Mouse (Mus musculus) urinary bladder, postnatal 10 days (tissue): Measurements from ENCODE around the gene Fam168a.
"Not testable (repeated sequence)": the region's sequence is repeated elsewhere in the genome, so short reads cannot be mapped to it uniquely, and the experiment has no call there.

ENCODE experiments used
- DNase-seq: peaks from one replicate; pipeline ENCODE4 v3.0.0; 2022; ENCODE audit warnings: low spot score

Fam168a gene

DNA sequence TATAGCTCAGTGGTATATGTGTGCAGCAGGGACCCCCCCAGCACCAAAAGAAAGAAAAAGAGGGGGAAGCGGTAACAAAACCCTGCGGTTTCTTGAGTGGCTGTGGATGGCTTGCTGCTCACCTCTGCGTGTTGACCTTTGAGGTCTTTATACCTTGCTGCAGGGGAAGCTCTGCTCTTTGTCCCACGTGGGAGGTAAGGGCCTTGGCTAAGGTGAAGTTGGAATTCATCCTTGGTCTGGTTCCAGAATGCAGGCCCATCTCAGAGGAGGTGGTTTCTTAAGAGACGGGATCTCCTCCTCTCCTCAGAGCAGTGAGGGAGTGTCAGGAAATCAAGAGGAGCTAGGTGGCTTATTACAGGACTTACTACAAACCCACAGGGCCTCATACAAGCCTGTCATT is 135.7 kb downstream of the Fam168a start:
- DNase-seq, result no peak

DNA sequence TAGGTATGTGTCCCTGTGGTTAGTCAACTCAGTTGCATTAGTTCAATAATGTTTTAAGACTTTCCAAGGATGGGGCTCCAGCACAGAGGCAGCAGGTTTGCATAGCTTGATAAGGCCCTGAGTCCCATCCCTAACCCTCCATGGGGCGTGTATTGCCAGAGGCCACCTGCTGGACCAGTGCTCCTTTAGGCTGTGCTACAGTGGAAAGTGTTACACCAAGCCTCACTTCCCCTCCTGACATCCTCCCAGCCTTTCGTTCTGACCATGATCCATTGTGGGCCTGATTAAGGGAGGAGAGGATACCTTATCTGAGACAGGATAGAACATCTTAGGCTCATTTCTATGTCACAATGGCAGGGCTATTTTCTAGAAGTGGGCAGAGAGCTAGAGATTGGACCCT is 137.4 kb downstream of the Fam168a start:
- DNase-seq, result no peak

DNA sequence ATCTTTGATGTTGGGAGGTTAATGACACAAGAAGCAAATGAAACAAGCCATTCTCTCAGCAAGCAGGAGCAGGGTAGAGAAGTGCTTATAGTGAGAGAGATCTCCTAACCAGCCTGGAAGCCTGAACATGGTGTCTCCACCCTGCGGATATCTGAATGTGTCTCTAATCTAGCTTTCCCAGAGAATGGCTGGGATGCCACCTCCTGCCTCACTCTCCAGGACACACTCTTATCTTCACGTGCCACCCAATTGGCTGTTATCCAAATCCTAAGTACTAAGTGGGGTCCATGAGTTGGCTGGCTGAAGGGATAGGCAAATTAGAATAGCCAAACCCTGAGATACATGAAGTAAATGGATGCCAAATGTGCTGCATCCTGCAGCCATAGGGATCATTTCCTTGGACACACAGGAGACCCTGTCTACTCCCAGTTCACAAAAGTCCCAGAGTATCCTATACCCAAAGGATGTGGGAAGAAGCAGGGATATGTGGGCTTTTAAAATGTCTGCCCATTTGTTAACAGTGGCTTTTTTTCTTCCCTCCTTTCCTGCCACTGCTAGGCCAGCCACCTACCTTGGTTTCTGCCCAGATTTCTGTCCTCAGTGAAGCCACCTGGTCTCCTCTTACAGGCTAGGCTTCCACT is 138.1 kb downstream of the Fam168a start:
- no peak for DNase-seq

DNA sequence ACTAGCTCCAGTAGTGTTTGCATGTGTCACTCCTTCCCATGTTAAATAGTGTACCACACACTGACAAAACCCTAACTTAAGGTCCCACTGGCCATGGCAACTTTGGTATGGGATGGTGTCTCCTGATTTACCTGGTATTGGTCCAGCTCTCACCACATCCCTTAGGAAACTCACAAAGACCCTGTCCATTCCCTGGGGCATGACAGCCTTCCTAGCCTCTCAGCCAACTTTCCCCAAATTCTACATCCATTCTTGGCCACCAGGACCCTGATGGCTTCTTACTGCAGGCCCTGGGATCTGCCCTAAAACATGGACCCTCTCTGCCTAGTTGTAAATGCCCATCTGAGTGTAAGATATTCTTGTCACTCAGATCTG is 138.6 kb downstream of the Fam168a start:
- no peak for DNase-seq

DNA sequence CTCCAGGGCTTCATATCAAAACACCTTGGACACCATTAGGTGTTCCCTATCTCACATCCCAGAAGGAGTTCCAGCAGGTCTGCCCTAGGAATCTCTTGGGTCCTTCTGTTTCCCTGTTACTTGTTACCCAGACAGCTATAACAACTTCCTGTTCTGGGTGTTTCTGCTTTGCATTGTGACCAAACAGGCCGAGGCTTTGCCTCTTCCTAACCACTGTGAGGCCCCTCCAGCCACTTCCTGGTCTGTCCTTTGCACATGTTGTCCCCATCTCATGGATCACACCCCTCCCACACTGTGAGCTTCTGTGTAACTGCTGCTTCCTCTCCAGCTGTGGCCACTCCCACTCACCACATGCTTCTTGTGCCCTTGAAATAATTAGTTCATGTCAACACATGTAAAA is 139.0 kb downstream of the Fam168a start:
- DNase-seq, result no peak

DNA sequence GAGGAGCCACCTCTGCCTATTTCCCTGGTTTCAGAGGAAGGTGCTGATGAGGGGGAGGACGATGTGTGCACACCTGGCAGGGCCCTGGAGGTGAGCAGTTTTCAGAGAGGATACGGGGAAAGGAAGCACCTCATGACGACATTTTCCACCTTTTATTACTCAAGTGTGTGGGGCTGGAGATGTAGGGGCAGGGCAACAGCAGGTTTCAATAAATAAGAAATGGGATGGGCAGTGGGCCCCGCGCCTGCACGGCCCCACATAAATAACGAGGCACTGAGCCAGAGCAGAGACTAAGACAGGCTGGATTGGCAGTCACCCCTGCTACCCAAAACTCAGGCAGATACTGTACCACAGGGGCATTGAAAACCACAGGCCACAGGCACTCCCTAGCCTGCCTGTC is 139.6 kb downstream of the Fam168a start:
- not testable (repeated sequence) for DNase-seq

DNA sequence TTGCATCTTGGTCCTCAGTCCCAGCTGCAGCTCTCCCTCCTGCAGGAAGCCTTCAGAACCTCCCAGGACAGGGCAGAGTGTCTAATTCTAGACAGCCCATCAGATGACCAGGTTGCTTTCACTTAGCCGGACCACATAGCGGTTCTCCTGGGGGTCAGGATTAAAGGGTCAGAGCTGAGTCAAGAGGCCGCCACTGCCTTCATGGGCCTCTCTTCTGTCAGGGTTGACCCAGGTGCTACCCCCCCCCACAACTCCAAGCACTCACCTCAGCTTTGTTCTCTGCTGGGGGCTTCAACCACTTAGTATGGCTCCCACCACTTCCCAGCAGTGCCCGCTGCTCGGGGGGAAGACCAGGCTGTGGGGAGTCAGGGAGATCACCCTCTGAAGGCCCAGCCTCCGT is 140.7 kb downstream of the Fam168a start:
- DNase-seq, result no peak

DNA sequence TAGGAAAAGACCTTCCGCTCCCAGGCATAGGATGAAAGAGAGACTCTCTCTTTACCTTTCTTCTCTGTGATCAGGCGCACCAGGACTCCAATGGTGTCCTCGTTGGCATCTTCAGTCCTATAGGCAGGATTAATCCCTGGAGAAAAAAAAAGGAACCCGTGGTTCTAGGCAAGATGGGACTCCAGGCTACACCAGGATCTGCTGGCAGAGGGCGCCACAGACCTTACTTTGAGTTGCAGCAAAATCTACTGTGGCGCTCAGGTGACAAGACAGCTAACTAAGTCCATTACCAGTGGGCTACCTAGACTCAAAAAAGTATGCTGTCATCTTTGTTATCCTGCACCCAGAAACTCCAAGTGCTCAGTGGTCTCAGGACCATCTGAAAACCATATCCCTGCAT is 142.3 kb downstream of the Fam168a start:
- DNase-seq, result no peak

DNA sequence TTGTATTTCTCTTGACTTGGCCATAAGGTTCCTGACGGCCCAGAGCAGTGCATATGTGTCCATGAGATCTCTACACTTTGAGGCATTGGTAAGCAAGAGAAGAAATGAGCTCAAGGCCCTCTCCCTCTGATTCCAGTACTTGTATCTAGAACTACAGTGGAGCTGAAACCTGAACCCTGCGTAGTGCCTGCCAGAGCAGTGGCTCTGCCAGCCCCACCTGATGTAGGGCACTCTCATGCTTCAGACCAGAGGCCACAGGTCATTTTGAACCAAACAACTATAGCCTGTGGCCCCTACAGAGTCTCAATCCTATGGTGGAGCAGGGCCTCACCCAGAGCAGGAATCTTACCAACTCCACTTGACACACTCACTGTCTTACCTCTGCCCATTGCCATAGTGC is 143.1 kb downstream of the Fam168a start:
- no peak for DNase-seq

DNA sequence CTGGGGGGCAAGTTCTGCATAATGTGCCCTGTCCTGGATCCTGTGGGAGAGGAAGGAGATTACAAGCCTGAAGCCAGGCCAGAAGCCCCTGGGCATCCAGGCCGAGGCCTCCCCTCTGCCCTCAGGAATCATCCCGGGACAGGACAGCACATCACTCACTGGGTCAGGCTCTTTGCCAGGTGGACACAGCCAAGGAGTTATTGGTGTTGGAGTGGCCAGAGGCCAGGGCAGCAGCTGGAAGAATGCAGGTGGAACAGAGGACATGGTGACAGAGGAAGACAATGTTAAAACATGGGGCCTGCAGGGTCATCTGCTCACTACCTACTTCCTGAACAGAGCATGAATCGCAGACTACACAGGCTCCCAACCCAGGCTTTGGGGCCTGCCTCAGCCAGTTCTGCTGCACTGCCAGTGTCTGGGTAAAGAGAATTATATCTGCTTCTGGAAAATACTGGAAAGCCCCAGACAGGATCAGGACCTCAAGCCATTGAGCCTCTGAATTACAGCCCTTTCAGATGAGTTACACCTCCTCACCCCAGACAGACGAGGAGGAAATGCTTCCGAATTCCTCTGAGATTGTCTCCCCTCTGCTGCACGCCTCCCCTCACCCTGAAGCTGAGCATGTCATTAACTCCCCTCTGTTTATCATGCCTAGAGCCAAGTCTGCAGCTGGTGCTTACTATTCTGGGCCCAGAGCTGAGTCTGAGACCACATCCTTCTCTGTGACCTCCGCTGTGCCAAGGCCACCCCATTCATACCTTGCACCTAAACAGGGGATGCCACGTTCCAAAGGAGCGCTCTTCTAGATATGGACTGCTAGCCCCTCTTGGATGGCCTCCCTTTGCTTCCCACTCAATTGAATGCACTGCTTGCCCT is 145.3 kb downstream of the Fam168a start:
- no peak for DNase-seq

DNA sequence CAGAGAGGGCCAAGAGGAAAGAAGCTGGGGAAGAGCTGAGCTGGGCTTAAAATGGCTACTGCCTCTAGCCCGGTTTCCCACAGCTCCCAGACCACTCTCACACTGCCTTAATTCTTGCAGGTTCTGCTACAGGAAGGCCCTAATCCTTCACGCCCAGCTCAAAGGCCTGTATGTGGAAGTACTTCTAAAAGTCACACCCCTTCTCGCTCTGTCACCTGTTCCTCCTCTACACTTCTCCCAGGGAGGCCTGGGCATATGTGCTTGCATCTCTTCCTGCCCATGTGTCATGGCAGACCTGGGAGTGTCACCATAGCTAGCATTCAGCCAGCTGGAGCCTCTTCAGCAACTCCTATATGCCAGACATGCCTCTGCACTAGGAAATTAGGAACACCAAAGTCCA is 147.0 kb downstream of the Fam168a start:
- no peak for DNase-seq

DNA sequence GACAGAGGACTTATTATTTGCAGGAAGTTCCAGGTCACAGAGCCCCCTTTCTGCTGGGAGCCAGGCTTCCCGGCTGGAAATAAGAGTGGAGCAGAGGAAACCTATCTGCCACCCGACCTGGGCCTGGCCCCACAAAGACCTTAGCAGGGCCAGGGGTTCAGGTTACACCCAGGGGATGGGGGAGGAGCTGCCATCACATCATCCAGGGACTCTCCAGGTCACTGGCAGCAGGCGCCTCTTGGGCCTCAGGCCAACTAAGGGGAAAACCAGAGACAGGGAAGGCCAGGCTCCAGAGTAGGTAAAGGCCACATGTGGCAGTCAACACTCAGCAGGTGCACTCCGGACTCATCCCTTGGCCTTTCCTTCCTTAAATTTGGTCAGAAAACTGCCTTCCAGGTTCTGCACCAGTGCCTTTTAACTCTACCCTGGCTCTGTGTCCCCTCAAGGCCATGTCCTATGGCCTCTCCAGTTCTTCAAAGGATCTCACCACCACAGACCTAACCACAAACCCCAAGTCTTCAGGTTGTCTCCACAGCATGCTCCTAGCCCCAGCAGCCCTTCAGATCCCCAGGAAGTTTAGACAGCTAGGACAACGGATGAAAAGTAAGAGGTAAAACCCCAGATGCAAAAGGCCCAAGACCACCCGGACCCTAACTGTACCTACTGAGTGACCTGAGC is 147.8 kb downstream of the Fam168a start:
- no peak for DNase-seq

DNA sequence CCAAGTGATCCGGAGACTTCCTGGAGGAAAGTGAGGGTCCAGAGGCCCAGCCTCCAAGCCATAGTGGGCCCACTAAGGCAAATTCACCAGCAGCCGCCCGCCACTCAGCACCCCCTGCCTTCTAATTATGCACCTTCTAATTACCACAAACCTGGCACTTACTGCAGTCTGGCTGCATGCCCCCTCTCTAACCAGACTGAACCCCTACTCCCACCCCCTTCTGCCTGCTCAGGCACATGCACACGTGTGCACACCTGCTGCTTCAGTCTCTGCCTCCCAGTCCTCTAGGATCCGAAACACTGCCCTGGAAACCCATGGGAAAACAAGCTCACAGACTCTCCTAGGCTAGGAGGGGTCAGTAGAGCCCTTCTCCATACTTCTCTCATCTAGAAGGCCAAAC is 148.4 kb downstream of the Fam168a start:
- no peak for DNase-seq

DNA sequence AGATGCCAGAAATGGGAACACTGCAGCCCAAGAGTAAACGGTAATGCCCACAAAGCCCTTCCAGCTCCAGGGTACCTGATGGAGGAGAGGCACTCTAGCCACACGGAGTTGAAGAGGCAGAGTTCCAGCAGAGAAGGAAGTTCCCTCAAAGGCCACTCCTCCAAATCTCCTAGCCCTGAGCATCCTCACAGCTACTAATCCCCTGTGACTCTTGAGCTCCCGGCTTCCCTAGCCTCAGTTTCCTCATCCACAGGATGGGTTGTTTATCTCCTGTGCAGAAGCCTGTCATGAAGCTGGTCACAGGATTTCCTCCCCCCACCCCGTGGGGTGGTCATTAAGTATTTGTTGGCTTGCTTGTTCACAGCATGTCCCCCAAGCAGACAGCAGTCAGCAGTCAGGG is 148.9 kb downstream of the Fam168a start:
- DNase-seq, result no peak

DNA sequence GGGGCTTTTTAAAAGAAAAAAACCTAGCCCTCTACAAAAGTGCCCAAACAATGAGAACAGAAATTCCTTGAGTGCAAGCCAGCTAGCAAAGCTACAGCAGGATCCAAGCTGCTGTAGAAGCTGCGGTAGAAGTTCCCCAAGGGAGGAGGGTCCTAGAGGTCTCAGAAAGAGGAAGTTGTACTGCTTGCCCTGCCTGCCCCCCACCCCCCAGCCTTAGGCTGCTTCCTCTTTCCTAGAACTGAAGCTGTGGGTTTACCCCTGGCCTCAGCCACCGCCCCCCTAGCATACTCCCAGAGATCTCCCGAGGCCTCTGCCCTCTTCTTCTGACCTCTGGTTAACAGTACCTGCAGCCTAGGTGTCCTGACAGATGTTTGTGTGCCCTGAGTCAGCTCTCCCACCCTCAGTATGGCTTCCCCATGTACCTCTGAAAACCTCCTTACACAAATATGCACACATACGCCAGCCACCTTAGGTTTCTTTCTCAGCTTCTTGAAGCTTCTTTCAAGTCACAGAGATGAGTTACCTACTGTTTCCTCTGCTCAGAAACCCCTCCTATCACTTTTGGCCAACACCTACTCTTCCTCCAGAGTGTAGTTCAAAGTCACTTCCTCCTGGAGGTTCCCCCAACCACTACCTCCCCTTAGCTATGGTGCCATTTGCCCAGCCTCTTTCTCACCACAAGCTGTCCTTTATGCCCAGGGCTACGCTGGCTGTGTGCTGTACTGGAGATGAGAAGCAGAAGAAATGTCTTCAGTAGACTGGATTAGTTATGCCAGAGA is 149.5 kb downstream of the Fam168a start:
- no peak for DNase-seq

DNA sequence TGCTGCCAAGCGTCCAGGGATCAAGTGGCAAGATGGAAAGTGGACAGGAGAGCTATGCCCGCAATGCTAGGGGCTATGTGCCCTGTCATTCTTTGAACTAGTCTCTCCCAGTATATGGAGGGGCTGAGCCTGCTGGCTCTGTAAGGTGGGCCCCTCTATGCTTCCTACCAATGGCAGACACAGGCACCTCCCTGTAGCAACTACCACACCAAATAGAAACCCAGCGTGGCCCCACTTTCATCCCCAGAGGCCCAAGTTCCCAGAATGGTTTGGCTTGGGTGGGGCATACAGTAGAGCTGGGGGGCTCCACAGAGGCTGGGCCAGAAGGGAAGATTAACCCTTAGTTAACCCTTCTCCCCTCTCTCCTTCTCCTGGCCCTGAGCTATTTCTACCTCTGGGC is 154.0 kb downstream of the Fam168a start:
- no peak for DNase-seq

DNA sequence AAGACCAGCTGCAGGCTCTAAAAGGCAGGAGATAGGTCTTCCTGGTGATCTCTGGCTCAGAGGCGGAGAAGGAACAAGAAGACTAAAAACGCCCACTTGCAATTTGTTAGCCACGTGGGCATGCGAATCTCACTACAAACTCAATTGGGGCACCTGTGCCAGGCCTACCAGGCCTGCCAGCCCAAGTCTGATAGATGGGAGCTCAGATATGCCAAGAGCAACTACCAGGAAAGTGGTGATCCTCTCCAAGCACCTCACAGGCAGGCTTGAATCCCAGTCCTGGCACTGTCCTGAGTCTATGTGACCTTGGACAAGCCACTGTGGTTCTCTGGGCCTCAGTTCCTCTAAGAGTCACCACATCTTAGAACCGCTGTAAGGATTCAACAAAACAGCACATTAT is 154.8 kb downstream of the Fam168a start:
- DNase-seq, result no peak

DNA sequence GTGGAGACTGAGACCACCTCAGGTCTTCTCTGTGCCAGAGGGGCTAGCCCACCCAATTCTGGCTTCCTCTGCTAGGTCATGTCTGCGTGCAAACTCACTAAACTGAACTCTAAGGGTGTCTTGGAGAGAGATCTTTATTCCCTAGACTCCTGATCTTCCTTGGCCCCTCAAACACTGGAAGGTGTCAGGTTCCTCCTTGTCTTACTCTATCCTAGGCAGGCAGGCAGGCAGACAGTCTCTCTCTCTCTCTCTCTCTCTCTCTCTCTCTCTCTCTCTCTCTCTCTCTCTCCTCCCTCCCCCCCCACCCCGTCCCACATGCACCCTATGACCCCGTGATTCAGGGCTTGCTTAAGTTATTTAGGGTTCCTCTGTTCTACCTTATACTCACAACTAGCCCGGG is 155.9 kb downstream of the Fam168a start:
- no peak for DNase-seq

DNA sequence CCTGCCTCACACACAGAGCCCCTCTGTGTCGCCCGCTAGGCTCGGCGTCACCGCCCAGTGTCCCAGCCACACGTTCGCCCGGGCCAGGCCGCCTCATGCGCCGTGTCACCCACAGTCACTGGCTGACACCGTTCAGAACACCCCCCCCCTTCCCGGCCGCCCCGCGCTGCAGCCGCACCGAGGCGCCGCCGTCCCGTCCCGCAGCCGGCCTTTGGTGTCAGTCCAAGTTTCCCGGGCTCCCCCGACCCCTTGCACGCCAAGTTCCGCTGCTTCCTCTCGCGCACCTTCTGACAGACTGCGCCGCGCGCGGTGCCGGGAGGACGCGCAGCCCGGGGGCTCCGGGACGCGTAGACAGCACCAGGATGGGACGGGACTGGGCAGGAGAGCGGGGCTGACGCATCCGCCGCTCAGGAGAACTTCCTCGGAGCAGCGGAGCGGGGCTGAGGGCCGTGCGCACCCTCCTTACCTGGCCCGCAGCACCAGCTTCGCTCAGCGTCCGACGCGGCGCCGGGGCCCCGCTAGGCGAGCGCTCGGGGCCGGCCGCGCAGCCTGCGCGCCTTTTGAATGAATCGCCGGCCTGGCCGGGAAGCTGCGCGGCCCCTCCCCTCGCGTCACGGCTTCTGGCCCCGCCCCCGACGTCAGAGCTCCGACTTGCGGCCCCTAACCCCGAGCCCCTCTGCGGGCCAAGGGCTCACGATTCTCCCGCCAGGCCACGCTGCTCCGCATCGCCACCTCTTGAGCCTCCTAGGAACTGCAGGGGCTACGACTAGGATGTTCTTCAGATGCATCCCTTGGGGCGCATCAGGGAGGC is 156.6 kb downstream of the Fam168a start, which contains the start of gene Relt:
Relt (minus strand) TSS at position 619 of the 811 bp plus-strand sequence.
- peak; percentile 66 for DNase-seq

DNA sequence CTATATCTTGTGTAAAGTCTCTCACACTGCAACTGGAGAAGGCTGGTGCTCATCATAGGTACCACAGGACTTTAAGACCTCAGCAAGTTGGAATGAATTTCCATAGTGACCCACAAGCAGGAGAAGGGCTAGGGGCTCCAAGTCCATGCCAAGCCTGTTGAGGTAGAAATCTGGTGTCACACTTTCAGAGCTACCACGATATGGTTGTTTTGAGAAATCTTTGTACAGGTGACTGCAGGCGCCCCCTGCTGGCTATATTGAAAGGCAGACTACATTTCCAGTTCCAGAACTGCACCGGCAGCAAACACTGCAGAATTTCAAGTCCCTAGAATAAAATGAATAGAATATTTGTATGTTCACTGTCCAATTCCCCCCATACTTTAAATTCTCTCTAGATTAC is 160.2 kb downstream of the Fam168a start:
- no peak for DNase-seq

DNA sequence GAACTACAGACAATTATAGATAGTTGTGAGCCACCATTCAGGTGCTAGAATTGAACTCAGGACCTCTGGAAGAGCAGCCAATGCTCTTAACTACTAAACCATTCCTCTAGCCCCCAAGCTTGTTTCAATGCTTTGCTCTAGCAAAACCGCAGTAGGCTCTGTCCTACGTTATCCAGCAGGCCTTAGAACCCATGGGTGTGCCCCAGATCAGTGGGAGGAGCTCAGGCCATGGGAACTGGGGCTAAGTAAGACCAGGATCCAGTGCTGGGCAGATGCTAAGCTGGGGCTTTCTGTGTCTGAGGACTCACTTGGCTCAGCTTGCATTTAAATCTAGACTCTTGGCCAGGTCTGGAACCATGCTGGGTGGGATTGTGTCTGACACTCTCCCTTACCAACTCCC is 161.1 kb downstream of the Fam168a start:
- DNase-seq, result no peak

DNA sequence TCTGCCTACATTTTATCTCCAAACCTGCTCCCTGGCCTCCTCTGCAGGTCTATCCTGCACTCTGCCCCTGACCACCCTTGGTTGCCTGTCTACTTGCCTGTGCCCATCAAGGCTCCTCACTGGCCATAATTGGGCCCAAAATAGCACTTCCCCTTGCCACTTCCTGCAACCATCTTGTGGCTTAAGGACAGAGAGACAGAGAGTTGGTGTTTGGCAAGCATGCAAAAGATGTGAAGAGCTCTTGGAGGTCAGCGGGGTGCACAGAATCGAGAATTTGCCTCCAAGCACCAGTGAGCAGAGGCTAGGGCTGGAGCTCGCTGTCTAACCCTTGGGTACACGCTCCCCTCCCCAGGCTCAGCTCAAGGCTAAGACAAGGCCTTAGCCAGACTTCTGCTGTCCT is 162.1 kb downstream of the Fam168a start:
- no peak for DNase-seq
